Mouse (Mus musculus): ENCODE measurements at regions not wholly inside any gene's neighbourhood (a gene's known extent, or its start where the extent isn't known, plus 50 kb on each side); places are given as distances from the start of the nearest gene placed in this dataset.
"Not testable (repeated sequence)": the region's sequence is repeated elsewhere in the genome, so short reads cannot be mapped to it uniquely, and the experiment has no call there.

- in situ Hi-C loops (cut with MboI; ENCODE audit: low pct_unique_long_range_greater_than_20kb): no loop called here
- POLR2A ChIA-PET: no interaction called here
- H3K27me3 ChIP-seq: no peaks in the 10 kb centered on the region
- CTCF ChIA-PET: no interaction called here
- DNase-seq (ENCODE audit: low read depth, low spot score) (no peak), ATAC-seq (no peak)
- no peak for TF ChIP-seq CTCF (IDR thresholded peaks at IDR 0.05)
These were observed 149.9 kb upstream of the Nwd2 start for GRCm38 (mm10) chr5:63498952-63499351.

GRCm38 (mm10) chr5:63503056-63503845, 145.7 kb upstream of the Nwd2 start:
- in situ Hi-C loops (cut with MboI; ENCODE audit: low pct_unique_long_range_greater_than_20kb): no loop called here
- ATAC-seq (no peak), DNase-seq (ENCODE audit: low read depth, low spot score) (no peak)
- no peak for TF ChIP-seq CTCF (IDR thresholded peaks at IDR 0.05)
- ChIA-PET POLR2A (no interaction called here), CTCF (interaction anchor here (1.2 kb wide), 1 partner anchor 57 kb away, joined by 4 read pairs; no protein-coding TSS in a partner anchor)
- H3K27me3 ChIP-seq: no peaks in the 10 kb centered on the region

- ChIA-PET CTCF (no interaction called here), POLR2A (no interaction called here)
- in situ Hi-C loops (cut with MboI; ENCODE audit: low pct_unique_long_range_greater_than_20kb): loop anchor here (25.0 kb wide), 1 partner anchor 528 kb away; no protein-coding TSS in a partner anchor
- ATAC-seq (no peak), DNase-seq (ENCODE audit: low read depth, low spot score) (no peak)
- H3K27me3 ChIP-seq: peaks cover 14% of the 10 kb centered on the region
- TF ChIP-seq CTCF (IDR thresholded peaks at IDR 0.05): no peak
These were observed 114.7 kb upstream of the Nwd2 start for GRCm38 (mm10) chr5:63534197-63534596.

GRCm38 (mm10) chr5:63540530-63540929, 108.4 kb upstream of the Nwd2 start:
- no peak for DNase-seq (ENCODE audit: low read depth, low spot score)
- H3K27me3 ChIP-seq: peaks cover 8% of the 10 kb centered on the region
- ATAC-seq: no peak
- POLR2A ChIA-PET: interaction anchor here (0.6 kb wide), 1 partner anchor 275 kb away, joined by 4 read pairs; no protein-coding TSS in a partner anchor
- CTCF ChIA-PET: interaction anchor here (1.2 kb wide), 1 partner anchor 33 kb away, joined by 3 read pairs; no protein-coding TSS in a partner anchor
- peak; percentile 39 for TF ChIP-seq CTCF (IDR thresholded peaks at IDR 0.05)
- in situ Hi-C loops (cut with MboI; ENCODE audit: low pct_unique_long_range_greater_than_20kb): loop anchor here (5.0 to 25.0 kb wide), 3 partner anchors 227 to 522 kb away; no protein-coding TSS in a partner anchor

GRCm38 (mm10) chr5:63545482-63545881, 103.4 kb upstream of the Nwd2 start:
- ChIA-PET CTCF (no interaction called here), POLR2A (no interaction called here)
- in situ Hi-C loops (cut with MboI; ENCODE audit: low pct_unique_long_range_greater_than_20kb): loop anchor here (10.0 to 25.0 kb wide), 2 partner anchors 339 to 517 kb away; no protein-coding TSS in a partner anchor
- peak; percentile 33 for DNase-seq (ENCODE audit: low read depth, low spot score)
- peak; percentile 4 for TF ChIP-seq CTCF (IDR thresholded peaks at IDR 0.05)
- H3K27me3 ChIP-seq: no peaks in the 10 kb centered on the region
- ATAC-seq: peak; percentile 80

- in situ Hi-C loops (cut with MboI; ENCODE audit: low pct_unique_long_range_greater_than_20kb); CTCF ChIA-PET; POLR2A ChIA-PET; DNase-seq (ENCODE audit: low read depth, low spot score); ATAC-seq: not testable (repeated sequence)
- H3K27me3 ChIP-seq: peaks cover 10% of the 10 kb centered on the region
These were observed 83.0 kb upstream of the Nwd2 start for GRCm38 (mm10) chr5:63565891-63566290.

GRCm38 (mm10) chr5:63575401-63575800, 73.5 kb upstream of the Nwd2 start:
- no peak for ATAC-seq
- CTCF ChIA-PET: no interaction called here
- DNase-seq (ENCODE audit: low read depth, low spot score): no peak
- in situ Hi-C loops (cut with MboI; ENCODE audit: low pct_unique_long_range_greater_than_20kb): no loop called here
- TF ChIP-seq CTCF (IDR thresholded peaks at IDR 0.05): no peak
- peaks cover 7% of the 10 kb centered on the region for H3K27me3 ChIP-seq
- POLR2A ChIA-PET: no interaction called here

- TF ChIP-seq CTCF (IDR thresholded peaks at IDR 0.05): no peak
- DNase-seq (ENCODE audit: low read depth, low spot score) (no peak), ATAC-seq (no peak)
- in situ Hi-C loops (cut with MboI; ENCODE audit: low pct_unique_long_range_greater_than_20kb): no loop called here
- CTCF ChIA-PET: interaction anchor here (0.9 to 1.5 kb wide), 2 partner anchors 12 to 32 kb away, joined by 3 to 4 read pairs; no protein-coding TSS in a partner anchor
- POLR2A ChIA-PET: no interaction called here
- H3K27me3 ChIP-seq: peaks cover 14% of the 10 kb centered on the region
These were observed 69.5 kb upstream of the Nwd2 start for GRCm38 (mm10) chr5:63579409-63579808.

GRCm38 (mm10) chr5:63587051-63587450, 61.9 kb upstream of the Nwd2 start:
- H3K27me3 ChIP-seq: peaks cover 10% of the 10 kb centered on the region
- DNase-seq (ENCODE audit: low read depth, low spot score) (no peak), ATAC-seq (no peak)
- POLR2A ChIA-PET: no interaction called here
- TF ChIP-seq CTCF (IDR thresholded peaks at IDR 0.05): no peak
- CTCF ChIA-PET: no interaction called here
- in situ Hi-C loops (cut with MboI; ENCODE audit: low pct_unique_long_range_greater_than_20kb): no loop called here

GRCm38 (mm10) chr5:63587855-63588254, 61.0 kb upstream of the Nwd2 start:
- in situ Hi-C loops (cut with MboI; ENCODE audit: low pct_unique_long_range_greater_than_20kb): no loop called here
- POLR2A ChIA-PET: no interaction called here
- no peak for DNase-seq (ENCODE audit: low read depth, low spot score)
- H3K27me3 ChIP-seq: peaks cover 8% of the 10 kb centered on the region
- no peak for TF ChIP-seq CTCF (IDR thresholded peaks at IDR 0.05)
- no peak for ATAC-seq
- CTCF ChIA-PET: interaction anchor here (1.1 kb wide), 1 partner anchor 25 kb away, joined by 3 read pairs; no protein-coding TSS in a partner anchor
